Mouse (Mus musculus): ENCODE data around the gene Tgfa. TPM values are rescaled to one million over a fixed set of nuclear protein-coding genes. Genes with fewer than 3 reads are reported as not detected.

The Tgfa gene
- polyA plus RNA-seq, 1 experiment from 2014 or later: 4.6 TPM

GRCm38 (mm10) chr6:86260322-86261050 is 65.5 kb downstream of the Tgfa start:
- Histone ChIP-seq H3K4me2 (no peak overlapping the region), H3K4me3 (no peak overlapping the region), H3K27ac (ENCODE audit: poor library complexity, severe bottlenecking) (no peak overlapping the region), H3K4me1 (replicated peaks) (peaks cover 3% of the 10 kb centered on the region; the same call in 1 of the 2 replicates), H3K9ac (no peak overlapping the region), H3K9me3 (replicated peaks) (no peaks in the 10 kb centered on the region), H3K27me3 (replicated peaks) (no peaks in the 10 kb centered on the region), H3K36me3 (no peaks in the 10 kb centered on the region)
- WGBS: 48% methylated on average over 7 of the region's 7 CpGs
- no peak for ATAC-seq (ENCODE audit: insufficient number of reproducible peaks, low FRiP score)

- H3K36me3 ChIP-seq: no peaks in the 10 kb centered on the region
- ATAC-seq (ENCODE audit: insufficient number of reproducible peaks, low FRiP score): no peak
- no peaks in the 10 kb centered on the region for H3K9me3 ChIP-seq (replicated peaks)
- H3K9ac ChIP-seq: no peak overlapping the region
- H3K27me3 ChIP-seq (replicated peaks): peaks cover 6% of the 10 kb centered on the region
- no peak overlapping the region for H3K4me2 ChIP-seq
- 73% methylated on average over 5 of the region's 5 CpGs for WGBS
- H3K4me3 ChIP-seq: no peak overlapping the region
- no peak overlapping the region for H3K27ac ChIP-seq (ENCODE audit: poor library complexity, severe bottlenecking)
- peaks cover 12% of the 10 kb centered on the region for H3K4me1 ChIP-seq (replicated peaks)
Measured at GRCm38 (mm10) chr6:86266786-86267185, 71.8 kb downstream of the Tgfa start.

DNA sequence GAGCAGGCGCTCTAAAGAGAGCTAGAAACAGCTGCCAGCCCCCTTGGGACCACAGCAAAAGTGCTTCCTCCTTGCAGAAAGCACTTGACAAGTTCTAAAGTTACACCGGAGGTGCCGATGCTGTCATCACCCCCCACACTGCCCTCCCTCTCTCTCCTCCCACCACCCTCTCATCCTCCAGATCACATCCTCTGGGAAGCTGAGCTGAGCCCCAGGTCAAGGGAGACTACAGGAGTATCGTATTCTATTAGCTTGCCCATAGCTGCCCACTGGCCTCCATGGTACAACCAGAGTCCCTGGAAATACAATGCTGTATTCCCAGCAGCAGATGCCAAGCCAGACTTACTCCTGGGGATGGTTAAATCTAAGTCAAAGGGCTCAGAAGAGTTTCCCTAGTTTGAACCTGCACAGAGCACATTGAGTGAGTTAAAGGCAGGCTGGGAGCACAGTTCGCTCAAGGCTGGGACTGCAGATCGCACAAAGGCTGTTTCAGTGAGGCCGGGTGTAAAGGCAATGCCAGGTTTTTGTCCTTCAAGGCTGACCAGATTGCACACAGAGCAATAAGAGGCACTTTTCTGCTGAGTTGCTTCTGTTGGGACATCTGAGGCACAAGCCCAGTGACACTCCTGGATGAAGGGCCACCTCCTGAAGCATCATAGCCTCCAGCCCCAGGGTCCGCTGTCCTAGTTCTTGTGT is 75.5 kb downstream of the Tgfa start:
- no peaks in the 10 kb centered on the region for H3K36me3 ChIP-seq
- H3K4me2 ChIP-seq: no peak overlapping the region
- no peak overlapping the region for H3K27ac ChIP-seq (ENCODE audit: poor library complexity, severe bottlenecking)
- H3K9me3 ChIP-seq (replicated peaks): no peaks in the 10 kb centered on the region
- no peak overlapping the region for H3K9ac ChIP-seq
- no peak overlapping the region for H3K4me3 ChIP-seq
- H3K4me1 ChIP-seq (replicated peaks): peaks cover 12% of the 10 kb centered on the region
- no peak for ATAC-seq (ENCODE audit: insufficient number of reproducible peaks, low FRiP score)
- 51% methylated on average over 8 of the region's 8 CpGs for WGBS
- peaks cover 9% of the 10 kb centered on the region for H3K27me3 ChIP-seq (replicated peaks)

DNA sequence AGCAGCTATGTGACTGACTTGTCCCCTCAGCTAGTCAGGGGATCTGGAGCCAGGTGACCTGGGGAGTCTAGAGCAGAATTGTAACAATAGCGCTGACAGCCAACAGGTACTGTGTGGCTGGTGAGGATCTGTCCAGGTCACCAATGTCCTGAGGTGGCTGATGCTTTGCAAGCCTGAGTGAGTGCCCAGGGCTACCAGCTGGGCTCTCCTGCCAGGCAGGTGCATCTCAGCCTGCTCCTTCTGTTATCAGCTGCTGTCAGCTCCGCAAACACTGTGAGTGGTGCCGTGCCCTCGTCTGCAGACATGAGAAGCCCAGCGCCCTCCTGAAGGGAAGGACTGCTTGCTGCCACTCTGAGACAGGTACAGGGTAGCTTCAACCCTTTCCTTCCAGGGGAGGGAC is 76.1 kb downstream of the Tgfa start:
- Histone ChIP-seq H3K4me1 (replicated peaks) (peaks cover 12% of the 10 kb centered on the region), H3K27me3 (replicated peaks) (peaks cover 9% of the 10 kb centered on the region), H3K4me3 (no peak overlapping the region), H3K9ac (no peak overlapping the region), H3K27ac (ENCODE audit: poor library complexity, severe bottlenecking) (no peak overlapping the region), H3K36me3 (no peaks in the 10 kb centered on the region), H3K9me3 (replicated peaks) (no peaks in the 10 kb centered on the region), H3K4me2 (no peak overlapping the region)
- 61% methylated on average over 5 of the region's 5 CpGs for WGBS
- no peak for ATAC-seq (ENCODE audit: insufficient number of reproducible peaks, low FRiP score)

GRCm38 (mm10) chr6:86275704-86276103 is 80.7 kb downstream of the Tgfa start:
- H3K27me3 ChIP-seq (replicated peaks): 0 out of 2 replicates have a peak, but pooled peaks cover 3% of the 10 kb centered on the region
- H3K4me1 ChIP-seq (replicated peaks): no peaks in the 10 kb centered on the region
- no peak for ATAC-seq (ENCODE audit: insufficient number of reproducible peaks, low FRiP score)
- no peak overlapping the region for H3K4me3 ChIP-seq
- no peak overlapping the region for H3K27ac ChIP-seq (ENCODE audit: poor library complexity, severe bottlenecking)
- 91% methylated on average over 4 of the region's 4 CpGs for WGBS
- H3K9me3 ChIP-seq (replicated peaks): no peaks in the 10 kb centered on the region
- H3K4me2 ChIP-seq: no peak overlapping the region
- no peaks in the 10 kb centered on the region for H3K36me3 ChIP-seq
- H3K9ac ChIP-seq: no peak overlapping the region

DNA sequence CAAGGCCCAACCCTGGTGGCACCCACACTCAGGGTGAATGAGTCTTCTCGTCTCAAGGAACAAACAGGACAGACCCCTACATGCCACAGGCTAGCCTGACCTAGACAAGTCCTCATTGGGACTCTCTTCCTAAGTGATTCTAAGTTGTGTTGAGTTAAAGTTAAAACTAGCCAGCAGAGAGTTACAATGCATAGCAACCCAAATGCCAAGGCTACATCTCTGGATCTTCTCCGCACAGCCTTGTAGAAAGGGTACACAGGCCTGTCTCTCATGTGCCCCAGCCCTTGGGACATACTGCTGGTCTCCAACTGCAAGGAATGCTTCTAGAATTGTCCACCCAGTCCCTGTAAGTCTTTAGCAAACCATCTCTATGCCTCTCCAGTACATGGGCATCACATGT is 81.8 kb downstream of the Tgfa start:
- Histone ChIP-seq H3K36me3 (no peaks in the 10 kb centered on the region), H3K27me3 (replicated peaks) (0 out of 2 replicates have a peak, but pooled peaks cover 3% of the 10 kb centered on the region), H3K9me3 (replicated peaks) (no peaks in the 10 kb centered on the region), H3K4me3 (no peak overlapping the region), H3K9ac (no peak overlapping the region), H3K4me2 (no peak overlapping the region), H3K27ac (ENCODE audit: poor library complexity, severe bottlenecking) (no peak overlapping the region), H3K4me1 (replicated peaks) (no peaks in the 10 kb centered on the region)
- no peak for ATAC-seq (ENCODE audit: insufficient number of reproducible peaks, low FRiP score)
- WGBS: 86% methylated on average over 2 of the region's 2 CpGs

GRCm38 (mm10) chr6:86277620-86278019 is 82.6 kb downstream of the Tgfa start:
- no peak overlapping the region for H3K9ac ChIP-seq
- no peaks in the 10 kb centered on the region for H3K9me3 ChIP-seq (replicated peaks)
- 0 out of 2 replicates have a peak, but pooled peaks cover under 1% of the 10 kb centered on the region for H3K27me3 ChIP-seq (replicated peaks)
- WGBS: 67% methylated on average over 7 of the region's 7 CpGs
- no peak for ATAC-seq (ENCODE audit: insufficient number of reproducible peaks, low FRiP score)
- H3K4me3 ChIP-seq: no peak overlapping the region
- no peaks in the 10 kb centered on the region for H3K4me1 ChIP-seq (replicated peaks)
- H3K4me2 ChIP-seq: no peak overlapping the region
- H3K36me3 ChIP-seq: no peaks in the 10 kb centered on the region
- no peak overlapping the region for H3K27ac ChIP-seq (ENCODE audit: poor library complexity, severe bottlenecking)

GRCm38 (mm10) chr6:86281573-86282210 is 86.7 kb downstream of the Tgfa start:
- Histone ChIP-seq H3K27ac (ENCODE audit: poor library complexity, severe bottlenecking) (no peak overlapping the region), H3K4me3 (no peak overlapping the region), H3K4me2 (no peak overlapping the region), H3K36me3 (no peaks in the 10 kb centered on the region), H3K4me1 (replicated peaks) (0 out of 2 replicates have a peak, but pooled peaks cover 3% of the 10 kb centered on the region), H3K27me3 (replicated peaks) (no peaks in the 10 kb centered on the region; the same call in 1 of the 2 replicates), H3K9ac (no peak overlapping the region), H3K9me3 (replicated peaks) (no peaks in the 10 kb centered on the region)
- ATAC-seq (ENCODE audit: insufficient number of reproducible peaks, low FRiP score): no peak
- WGBS: 89% methylated on average over 11 of the region's 11 CpGs

- H3K36me3 ChIP-seq: no peaks in the 10 kb centered on the region
- H3K4me1 ChIP-seq (replicated peaks): no peaks in the 10 kb centered on the region
- H3K27ac ChIP-seq (ENCODE audit: poor library complexity, severe bottlenecking): no peak overlapping the region
- no peaks in the 10 kb centered on the region for H3K27me3 ChIP-seq (replicated peaks)
- ATAC-seq (ENCODE audit: insufficient number of reproducible peaks, low FRiP score): no peak
- no peak overlapping the region for H3K9ac ChIP-seq
- H3K9me3 ChIP-seq (replicated peaks): no peaks in the 10 kb centered on the region
- WGBS: 80% methylated on average over 8 of the region's 8 CpGs
- no peak overlapping the region for H3K4me3 ChIP-seq
- no peak overlapping the region for H3K4me2 ChIP-seq
Measured at GRCm38 (mm10) chr6:86293301-86293700, 98.3 kb downstream of the Tgfa start.

GRCm38 (mm10) chr6:86295451-86295850 is 100.4 kb downstream of the Tgfa start:
- H3K4me3 ChIP-seq: no peak overlapping the region
- no peak overlapping the region for H3K9ac ChIP-seq
- H3K36me3 ChIP-seq: no peaks in the 10 kb centered on the region
- H3K9me3 ChIP-seq (replicated peaks): peaks cover 6% of the 10 kb centered on the region
- 78% methylated on average over 8 of the region's 8 CpGs for WGBS
- H3K4me1 ChIP-seq (replicated peaks): no peaks in the 10 kb centered on the region
- no peak overlapping the region for H3K4me2 ChIP-seq
- H3K27me3 ChIP-seq (replicated peaks): no peaks in the 10 kb centered on the region
- no peak for ATAC-seq (ENCODE audit: insufficient number of reproducible peaks, low FRiP score)
- no peak overlapping the region for H3K27ac ChIP-seq (ENCODE audit: poor library complexity, severe bottlenecking)

DNA sequence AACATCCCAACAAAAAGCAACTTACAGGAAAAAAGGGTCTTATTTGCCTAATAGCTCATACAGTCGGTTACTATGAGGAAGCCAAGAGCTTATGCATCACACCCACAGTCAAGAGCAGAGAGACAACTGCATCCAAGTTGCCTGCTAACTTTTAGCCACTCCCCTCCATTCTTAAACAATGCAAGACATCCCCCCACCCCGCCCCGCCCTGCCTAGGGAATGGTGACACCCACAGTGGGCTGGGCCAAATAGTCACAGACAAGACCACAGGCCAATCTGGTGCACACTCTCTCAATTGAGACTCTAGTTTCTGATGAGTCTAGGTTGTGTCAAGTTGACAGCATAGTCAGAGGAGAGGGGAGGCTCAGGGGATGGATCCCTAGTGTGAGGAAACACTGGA is 101.1 kb downstream of the Tgfa start:
- Histone ChIP-seq H3K36me3 (no peaks in the 10 kb centered on the region), H3K4me3 (no peak overlapping the region), H3K4me2 (no peak overlapping the region), H3K9ac (no peak overlapping the region), H3K27me3 (replicated peaks) (no peaks in the 10 kb centered on the region), H3K4me1 (replicated peaks) (no peaks in the 10 kb centered on the region), H3K27ac (ENCODE audit: poor library complexity, severe bottlenecking) (no peak overlapping the region), H3K9me3 (replicated peaks) (peaks cover 6% of the 10 kb centered on the region)
- ATAC-seq (ENCODE audit: insufficient number of reproducible peaks, low FRiP score): no peak
- WGBS: 92% methylated on average over 3 of the region's 3 CpGs
